Mouse (Mus musculus) heart, postnatal 14 days (tissue): ENCODE data around the gene Gpr45. TPM values are rescaled to one million over a fixed set of nuclear protein-coding genes. Genes with fewer than 3 reads are reported as not detected.
"Not testable (repeated sequence)": the region's sequence is repeated elsewhere in the genome, so short reads cannot be mapped to it uniquely, and the experiment has no call there.

Experiments
- DNase-seq, 2 experiments: peaks; one replicate each; pipeline ENCODE4 v3.0.0; 2021 to 2022
- intact Hi-C: fragments of 180-260 bp; cut with DNase I; formaldehyde crosslinking; loops from one replicate; pipeline ENCODE4 v1.15.1; 2025
- long read RNA-seq, 2 experiments: library from polyadenylated mRNA; stranded (forward); transcript quantifications; one replicate each; pipeline ENCODE4 v2.0.0; 2021
- total RNA-seq, 2 experiments: library from RNA; stranded (reverse); gene quantifications; 2 replicates each; pipeline ENCODE4 v1.2.3; 2021

Gpr45 gene
- total RNA-seq: 1 to 10 TPM in 1 of 2 experiments, under 1 TPM in 1; 0.36 to 1.1 TPM
- long read RNA-seq, experiment 1: 0 reads
- long read RNA-seq, experiment 2: 0 reads

GRCm38 (mm10) chr1:42952734-42953481, at the start of gene Gpr45:
Gpr45 (plus strand) TSS chr1:42952872.
- DNase-seq: peak; percentile 32 to 50
- intact Hi-C loops: no loop called here

DNA sequence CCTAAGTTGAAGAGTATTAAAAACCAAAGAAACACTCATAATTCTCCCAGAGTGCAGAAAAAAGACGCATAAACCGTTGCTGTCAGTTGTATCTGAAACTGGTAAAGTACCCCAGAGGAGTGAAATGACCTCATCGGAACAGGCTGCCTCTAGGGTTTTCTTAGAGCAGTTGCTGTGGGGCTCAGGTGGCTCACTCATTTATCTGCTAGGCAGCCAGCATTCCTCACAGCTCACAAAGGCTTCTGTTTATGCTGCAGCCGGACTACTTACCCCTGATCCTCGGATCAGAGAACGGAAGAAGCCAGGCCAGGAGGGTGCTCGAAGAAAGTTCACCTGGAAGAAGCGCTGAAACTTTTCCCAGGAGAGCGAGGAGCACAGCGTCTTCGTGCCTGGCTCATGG, 47.5 kb upstream of the Gpr45 start:
- DNase-seq: no peak
- intact Hi-C loops: no loop called here

DNA sequence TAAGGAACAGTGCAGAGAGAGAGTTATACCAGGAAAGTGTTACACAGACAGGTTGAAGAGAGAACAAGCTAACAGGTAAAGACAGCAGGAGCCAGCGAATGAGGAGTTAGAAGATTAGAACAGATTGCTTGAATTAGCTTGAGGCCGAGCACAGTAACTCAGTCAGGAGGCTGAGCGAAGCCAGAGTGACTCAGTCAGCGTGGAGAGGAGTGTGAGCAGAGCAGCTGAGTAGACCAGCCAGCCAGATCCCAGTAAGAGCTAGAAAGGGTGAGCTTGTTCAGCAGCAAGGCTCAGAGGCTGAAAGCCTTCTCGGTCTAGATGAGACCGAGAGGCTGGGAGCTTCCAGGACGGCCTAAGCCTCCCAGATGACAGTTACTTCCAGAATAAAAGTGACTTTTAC, 46.0 kb upstream of the Gpr45 start:
- intact Hi-C loops: no loop called here

DNA sequence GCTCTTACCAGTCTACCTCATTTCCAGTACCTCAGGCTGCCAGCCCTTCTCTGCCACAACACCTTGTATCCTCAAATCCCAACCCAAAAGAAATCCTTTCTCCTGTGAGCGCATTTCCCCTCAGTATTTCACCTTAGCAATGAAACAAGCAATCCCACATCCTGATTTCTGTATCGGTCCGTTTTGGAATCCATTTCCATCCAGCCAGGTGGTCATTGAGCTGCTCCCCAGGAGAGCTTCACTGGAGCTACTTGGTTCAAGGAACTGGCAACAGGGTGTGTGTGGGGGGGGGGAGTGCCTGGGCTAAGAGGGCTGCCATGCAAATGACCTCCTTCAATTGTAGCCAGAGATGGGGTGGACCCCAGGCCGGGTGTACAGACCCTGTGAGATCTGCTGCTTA, 45.5 kb upstream of the Gpr45 start:
- DNase-seq: no peak
- intact Hi-C loops: no loop called here

More for the DNA sequence above, 46.0 kb upstream of the Gpr45 start:
- DNase-seq: no peak

DNA sequence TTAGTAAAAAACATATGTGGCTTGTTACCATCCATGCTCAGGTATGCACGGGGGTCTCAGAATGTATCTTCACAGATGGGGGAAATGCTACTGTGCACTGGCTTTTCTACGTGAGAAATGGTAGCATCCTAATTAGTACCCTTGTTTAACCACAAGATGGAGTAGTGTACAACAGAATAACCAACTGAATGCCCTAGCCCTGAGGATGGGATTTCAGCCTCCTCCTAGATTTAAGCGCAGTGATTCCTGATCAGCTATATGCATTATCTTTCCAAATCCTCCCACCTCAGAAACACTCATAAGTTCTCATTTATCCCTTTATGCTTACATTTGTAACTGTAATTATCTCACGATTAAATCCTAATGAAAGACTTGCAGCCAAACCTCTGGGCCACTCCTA, 37.6 kb upstream of the Gpr45 start:
- no peak for DNase-seq
- intact Hi-C loops: loop anchor here (1.0 kb wide), 2 partner anchors 151 to 195 kb away; no protein-coding TSS in a partner anchor

GRCm38 (mm10) chr1:42916719-42917118, 36.0 kb upstream of the Gpr45 start:
- intact Hi-C loops: no loop called here

GRCm38 (mm10) chr1:42917908-42918307, 34.8 kb upstream of the Gpr45 start:
- intact Hi-C loops: no loop called here
- no peak for DNase-seq

More at GRCm38 (mm10) chr1:42916719-42917118, 36.0 kb upstream of the Gpr45 start:
- no peak for DNase-seq

- DNase-seq: no peak
- intact Hi-C loops: no loop called here
These were observed 28.7 kb upstream of the Gpr45 start for GRCm38 (mm10) chr1:42923924-42924323.

DNA sequence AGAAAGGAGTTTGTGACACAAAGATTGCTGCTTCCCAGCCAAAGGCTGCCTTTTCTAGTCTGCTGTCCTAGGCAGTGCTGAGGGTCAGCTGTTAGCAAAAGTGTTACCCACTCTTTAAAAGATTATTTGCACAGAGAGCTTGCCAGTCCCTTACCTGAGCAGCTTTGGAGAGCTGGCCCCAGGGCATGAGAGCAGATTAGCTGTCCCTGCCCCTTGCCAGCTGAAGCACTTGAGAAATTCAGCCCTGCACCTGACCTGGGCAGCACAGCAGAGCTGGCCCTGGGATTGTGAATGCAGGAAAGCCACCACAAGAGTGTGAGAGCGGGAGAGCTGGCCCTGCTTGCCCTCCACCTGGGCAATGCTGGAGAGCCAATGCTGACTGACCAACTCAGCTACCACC, 19.1 kb upstream of the Gpr45 start:
- intact Hi-C loops: no loop called here
- no peak for DNase-seq

- DNase-seq: no peak
- intact Hi-C loops: no loop called here
These were observed 4.2 kb upstream of the Gpr45 start for GRCm38 (mm10) chr1:42948486-42948885.

- no peak for DNase-seq
These were observed 780 bp downstream of the Gpr45 start for GRCm38 (mm10) chr1:42953482-42953822.

DNA sequence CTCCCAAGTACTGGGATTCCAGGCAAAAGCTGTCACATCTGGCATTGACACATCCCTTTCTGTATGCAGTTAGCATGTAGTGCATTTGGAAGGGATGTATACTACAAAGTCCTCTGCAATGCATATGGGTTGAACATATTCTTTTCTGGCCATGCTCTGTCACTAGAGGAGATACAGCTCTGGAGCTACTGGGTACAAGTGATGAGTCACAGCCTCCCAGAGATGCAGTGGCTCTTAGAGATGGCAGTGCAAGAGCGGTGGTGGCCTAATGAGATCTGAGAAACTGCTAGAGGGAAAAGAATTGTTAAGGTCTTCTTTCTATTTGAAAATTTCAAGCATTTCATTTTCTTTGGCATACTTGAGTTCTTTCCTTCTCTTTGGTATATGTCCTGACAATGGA, 4.2 kb downstream of the Gpr45 start:
- no peak for DNase-seq
- intact Hi-C loops: no loop called here

More at GRCm38 (mm10) chr1:42953482-42953822, 780 bp downstream of the Gpr45 start:
- intact Hi-C loops: no loop called here

- DNase-seq: no peak
- intact Hi-C loops: no loop called here
These were observed 30.6 kb downstream of the Gpr45 start for GRCm38 (mm10) chr1:42983082-42983771.

GRCm38 (mm10) chr1:42984119-42984518, 31.4 kb downstream of the Gpr45 start:
- intact Hi-C loops: no loop called here
- DNase-seq: no peak

DNA sequence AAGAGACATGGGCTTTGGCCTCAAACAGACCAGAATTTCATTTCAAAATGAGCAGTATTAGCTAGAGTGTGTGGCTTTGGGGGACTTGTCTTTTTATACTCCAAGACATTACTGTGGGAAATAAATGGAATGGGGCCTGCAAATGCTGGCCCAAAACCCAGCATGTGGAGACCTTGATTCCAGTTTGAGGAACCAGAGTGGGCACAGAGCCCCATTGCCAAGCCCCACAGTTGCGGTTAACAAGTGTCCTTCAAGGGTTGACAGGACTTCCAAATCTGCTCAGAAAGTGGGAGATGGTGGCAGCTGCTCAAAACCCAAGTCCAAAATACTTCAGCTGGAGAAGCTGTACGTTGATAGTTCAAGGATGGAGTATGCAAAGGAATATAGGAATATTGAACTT, 36.3 kb downstream of the Gpr45 start:
- DNase-seq: no peak
- intact Hi-C loops: no loop called here

GRCm38 (mm10) chr1:43006051-43006514, 53.4 kb downstream of the Gpr45 start:
- intact Hi-C loops: no loop called here

DNA sequence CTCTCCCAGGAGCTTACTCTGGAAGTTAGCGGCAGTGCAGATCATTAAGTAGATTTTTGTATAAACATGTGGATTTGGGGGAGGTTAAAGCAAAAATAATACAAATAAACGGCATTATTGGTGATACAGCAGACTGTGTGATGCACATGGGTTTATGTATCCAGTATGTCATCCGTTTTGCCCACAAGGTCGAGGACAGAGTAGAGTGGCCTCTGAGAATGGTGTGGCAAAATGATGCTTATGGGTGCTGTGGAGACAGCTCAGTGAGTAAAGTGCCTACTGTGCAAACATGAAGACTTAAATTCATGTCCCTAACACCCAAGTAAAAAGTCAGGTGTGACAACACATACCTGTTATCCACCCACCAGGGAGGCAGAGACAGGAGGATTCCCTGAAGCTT, 53.9 kb downstream of the Gpr45 start:
- no peak for DNase-seq
- intact Hi-C loops: no loop called here

More at GRCm38 (mm10) chr1:43006051-43006514, 53.4 kb downstream of the Gpr45 start:
- no peak for DNase-seq

GRCm38 (mm10) chr1:43010461-43010860, 57.8 kb downstream of the Gpr45 start:
- intact Hi-C loops: no loop called here
- DNase-seq: no peak

GRCm38 (mm10) chr1:43015153-43015685, 62.5 kb downstream of the Gpr45 start:
- intact Hi-C loops, DNase-seq: not testable (repeated sequence)

GRCm38 (mm10) chr1:43036014-43036413, 83.3 kb downstream of the Gpr45 start:
- no peak for DNase-seq
- intact Hi-C loops: no loop called here

GRCm38 (mm10) chr1:43042271-43042670, 89.6 kb downstream of the Gpr45 start:
- intact Hi-C loops: no loop called here
- no peak for DNase-seq
